Mouse (Mus musculus) bone marrow, adult 2 months (tissue): ENCODE data around the gene Togaram2.
A peak's percentile ranks its signal among the peaks of the same experiment; 100 is the strongest.

Source experiments
- CTCF ChIP-seq: fragments of 200-500 bp; IDR thresholded peaks from 2 replicates; pipeline ENCODE4 v1.5.1; 2011; ENCODE audit warnings: low read length, control low read depth; ENCODE audit not compliant: control insufficient read depth, insufficient read depth
- POLR2A ChIP-seq: fragments of 200-500 bp; IDR thresholded peaks from 2 replicates; pipeline ENCODE4 v1.6.1; 2011; ENCODE audit warnings: low read depth, mild to moderate bottlenecking, control low read depth, low read length, borderline replicate concordance; ENCODE audit not compliant: control insufficient read depth

GRCm38 (mm10) chr17:71671840-71672546 lies 1.1 kb upstream of the Togaram2 start:
- peak; percentile 48 for TF ChIP-seq CTCF
- TF ChIP-seq POLR2A, result no peak
